Mouse (Mus musculus): ENCODE results near the gene Spast. TPM values are rescaled to one million over a fixed set of nuclear protein-coding genes. Genes with fewer than 3 reads are reported as not detected.

The Spast gene
- polyA plus RNA-seq, 1 experiment from 2014 or later, result 11.6 TPM

DNA sequence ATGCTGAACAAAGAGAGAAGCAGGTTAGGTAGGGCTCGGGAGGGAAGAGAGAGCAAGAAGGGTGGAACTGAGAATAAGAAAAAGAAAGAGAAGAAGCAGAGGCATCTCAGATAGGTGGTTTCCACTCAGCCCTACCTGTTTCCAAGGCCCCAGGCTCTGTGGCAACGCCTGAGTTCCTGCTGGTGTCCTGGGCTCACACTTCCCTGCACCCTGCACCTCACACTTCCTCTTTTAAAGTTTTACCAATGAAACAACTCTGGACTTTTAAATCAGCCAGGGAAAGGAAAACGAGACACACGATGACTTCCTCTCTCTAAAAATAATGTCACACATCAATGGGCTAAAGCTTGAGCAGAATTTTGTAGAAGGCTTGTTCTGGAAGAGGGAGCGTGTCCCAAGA, 101.7 kb downstream of the Spast start:
- DNase-seq (ENCODE audit: low spot score) (no peak), ATAC-seq (ENCODE audit: low FRiP score, low TSS enrichment) (no peak)
- no peak overlapping the region for H3K27ac ChIP-seq (replicated peaks)
- no peaks in the 10 kb centered on the region for H3K4me1 ChIP-seq (replicated peaks; ENCODE audit: control insufficient read depth, insufficient read depth)
- H3K4me3 ChIP-seq (ENCODE audit: low read depth, low read length), result no peak overlapping the region
- H3K36me3 ChIP-seq (ENCODE audit: control insufficient read depth, insufficient read depth, low read length), result no peaks in the 10 kb centered on the region
- no peak overlapping the region for H3K9ac ChIP-seq (ENCODE audit: low read length)
- WGBS, result 64% methylated on average over 5 of the region's 5 CpGs
- no peaks in the 10 kb centered on the region for H3K9me3 ChIP-seq (ENCODE audit: control insufficient read depth, low read length)
- TF ChIP-seq CTCF (IDR thresholded peaks at IDR 0.05; ENCODE audit: low read depth), result no peak
- no peak for TF ChIP-seq EP300 (optimal IDR thresholded peaks at IDR 0.05)
- no peaks in the 10 kb centered on the region for H3K27me3 ChIP-seq (ENCODE audit: control insufficient read depth, insufficient read depth, low read length)
- H3K4me2 ChIP-seq (replicated peaks; ENCODE audit: low read depth), result no peak overlapping the region

Other genes starting within 250 kb of the Spast start
- 61.5 and 63.0 TPM in 2 replicates for gene Memo1, start 43.5 kb upstream of the Spast start, polyA plus RNA-seq (2015; fragmentation: Nextera tagmentation; extraction: Ambion mirVana)
- 190 and 193 TPM in 2 replicates for gene Dpy30, start 15.0 kb upstream of the Spast start, polyA plus RNA-seq (2015; fragmentation: Nextera tagmentation; extraction: Ambion mirVana)
- gene Slc30a6, start 56.6 kb downstream of the Spast start, polyA plus RNA-seq (2015; fragmentation: Nextera tagmentation; extraction: Ambion mirVana), result 27.4 and 29.4 TPM in 2 replicates
- gene Nlrc4, start 120.2 kb downstream of the Spast start, polyA plus RNA-seq (2015; fragmentation: Nextera tagmentation; extraction: Ambion mirVana), result 5.4 and 5.5 TPM in 2 replicates
- gene Yipf4, start 150.5 kb downstream of the Spast start, polyA plus RNA-seq (2015; fragmentation: Nextera tagmentation; extraction: Ambion mirVana), result 80.2 and 88.8 TPM in 2 replicates
- 51.8 and 56.4 TPM in 2 replicates for gene Birc6, start 189.3 kb downstream of the Spast start, polyA plus RNA-seq (2015; fragmentation: Nextera tagmentation; extraction: Ambion mirVana)

Data from stomach, postnatal 0 days (tissue).